In genomic region chr9:57254061-57254460, GRCm38 (mm10) we compare ENCODE assay signal across 25 mouse cellular contexts. TPM values are rescaled to one million over a fixed set of nuclear protein-coding genes. Genes with fewer than 3 reads are reported as not detected.
A peak's percentile ranks its signal among the peaks of the same experiment; 100 is the strongest.
DNase-seq lines count a peak whose midpoint lies in the region; ATAC-seq and TF ChIP-seq lines count a peak whose summit lies in the region.
"Had no signal": no experiment of that assay in that cellular context is flagged by ENCODE, and none has a peak within 500 bp of the region (broad histone marks: within the 10 kb centered on the region; RNA-seq: fewer than 3 reads in every experiment).

No protein-coding gene starts in this region.

- H3K27ac ChIP-seq in kidney, embryonic 15.5 days = no peak overlapping the region
- H3K27ac ChIP-seq in kidney, embryonic 16.5 days (ENCODE audit: low read length) = no peak overlapping the region
- H3K27ac ChIP-seq in MEL (ENCODE audit: control insufficient read depth, low read depth, low read length) = no peak overlapping the region
- H3K27ac ChIP-seq: embryonic facial prominence, embryonic 12.5 days; forebrain, embryonic 12.5 days; heart, embryonic 10.5 days; hindbrain, embryonic 12.5 days had no signal

- no peak for TF ChIP-seq RAD21 in MEL (IDR thresholded peaks at IDR 0.05; ENCODE audit: low read depth, low read length)

- no peak for TF ChIP-seq CTCF in MEL (IDR thresholded peaks at IDR 0.05 in 2 of 3, conservative IDR thresholded peaks at IDR 0.05 in 1 of 3; ENCODE audit: control insufficient read depth in 1 of 3, insufficient read depth in 1 of 3, low read depth in 2 of 3, low read length in 3 of 3, poor library complexity in 1 of 3, severe bottlenecking in 1 of 3)

- peaks cover 85% of the 10 kb centered on the region for H3K36me3 ChIP-seq in kidney, embryonic 15.5 days
- H3K36me3 ChIP-seq in kidney, embryonic 16.5 days (ENCODE audit: insufficient read depth, low read length) = peaks cover 65% of the 10 kb centered on the region
- H3K36me3 ChIP-seq in MEL (ENCODE audit: control insufficient read depth in 1 of 2, insufficient read depth in 2 of 2, low read length in 2 of 2) = peaks cover 8 to 21% of the 10 kb centered on the region in 2 experiments

- TF ChIP-seq POLR2A in MEL (IDR thresholded peaks at IDR 0.05; ENCODE audit: control insufficient read depth in 1 of 2, insufficient read depth in 1 of 2, low read depth in 1 of 2, low read length in 2 of 2, poor library complexity in 1 of 2) = no peak; a peak in 1 of 4 replicates

- H3K4me1 ChIP-seq in kidney, embryonic 15.5 days = peaks cover 11% of the 10 kb centered on the region
- no peaks in the 10 kb centered on the region for H3K4me1 ChIP-seq in kidney, embryonic 16.5 days (ENCODE audit: insufficient read depth, low read length)
- peaks cover 2 to 22% of the 10 kb centered on the region in 2 experiments for H3K4me1 ChIP-seq in MEL (ENCODE audit: control insufficient read depth in 1 of 2, insufficient read depth in 2 of 2, low read length in 2 of 2)
- H3K4me1 ChIP-seq: forebrain, embryonic 12.5 days; hindbrain, embryonic 12.5 days had no signal

- peaks cover 44% of the 10 kb centered on the region for H3K79me2 ChIP-seq in MEL (ENCODE audit: control insufficient read depth, insufficient read depth, low read length, poor library complexity)

- H3K9me3 ChIP-seq in kidney, embryonic 15.5 days (replicated peaks) = no peaks in the 10 kb centered on the region
- no peaks in the 10 kb centered on the region for H3K9me3 ChIP-seq in kidney, embryonic 16.5 days (ENCODE audit: low read length)
- no peaks in the 10 kb centered on the region for H3K9me3 ChIP-seq in MEL (replicated peaks; ENCODE audit: insufficient read depth, low read length)
- H3K9me3 ChIP-seq: embryonic facial prominence, embryonic 12.5 days; forebrain, embryonic 12.5 days; heart, embryonic 10.5 days; hindbrain, embryonic 12.5 days had no signal

- no peak overlapping the region for H3K4me3 ChIP-seq in kidney, embryonic 15.5 days (replicated peaks)
- no peak overlapping the region for H3K4me3 ChIP-seq in kidney, embryonic 16.5 days (ENCODE audit: low read length)
- H3K4me3 ChIP-seq in MEL (ENCODE audit: control insufficient read depth in 1 of 2, insufficient read depth in 1 of 2, low read depth in 2 of 2, low read length in 2 of 2) = no peak overlapping the region
- H3K4me3 ChIP-seq: embryonic facial prominence, embryonic 12.5 days; forebrain, embryonic 12.5 days; heart, embryonic 10.5 days; hindbrain, embryonic 12.5 days had no signal

- no peak overlapping the region for H3K9ac ChIP-seq in kidney, embryonic 15.5 days
- no peak overlapping the region for H3K9ac ChIP-seq in kidney, embryonic 16.5 days (replicated peaks; ENCODE audit: low read length)
- no peak overlapping the region for H3K9ac ChIP-seq in MEL (ENCODE audit: control insufficient read depth, low read depth, low read length, poor library complexity, severe bottlenecking)
- H3K9ac ChIP-seq: embryonic facial prominence, embryonic 12.5 days; forebrain, embryonic 12.5 days; hindbrain, embryonic 12.5 days had no signal

- ATAC-seq in kidney, embryonic 15.5 days (replicated peaks; ENCODE audit: low FRiP score) = no peak
- no peak for ATAC-seq in kidney, embryonic 16.5 days (ENCODE audit: low FRiP score, low TSS enrichment)
- no peak for ATAC-seq in erythroblast, adult 5-6 weeks (replicated peaks; ENCODE audit: low FRiP score, poor library complexity, severe bottlenecking)
- ATAC-seq: forebrain, embryonic 16.5 days; hindbrain, embryonic 16.5 days had no signal

- no peaks in the 10 kb centered on the region for H3K27me3 ChIP-seq in kidney, embryonic 15.5 days
- H3K27me3 ChIP-seq in kidney, embryonic 16.5 days (ENCODE audit: insufficient read depth, low read length) = no peaks in the 10 kb centered on the region
- no peaks in the 10 kb centered on the region for H3K27me3 ChIP-seq in MEL (ENCODE audit: control insufficient read depth in 1 of 2, insufficient read depth in 2 of 2, low read length in 2 of 2)
- H3K27me3 ChIP-seq: embryonic facial prominence, embryonic 12.5 days; forebrain, embryonic 12.5 days; hindbrain, embryonic 12.5 days had no signal

- no peak overlapping the region for H3K4me2 ChIP-seq in kidney, embryonic 15.5 days
- no peak overlapping the region for H3K4me2 ChIP-seq in kidney, embryonic 16.5 days (replicated peaks; ENCODE audit: low read depth, low read length)
- H3K4me2 ChIP-seq: embryonic facial prominence, embryonic 12.5 days; forebrain, embryonic 12.5 days; hindbrain, embryonic 12.5 days had no signal

- 75% methylated on average over 7 of the region's 7 CpGs for WGBS in kidney, embryonic 15.5 days
- 83% methylated on average over 7 of the region's 7 CpGs for WGBS in kidney, embryonic 16.5 days

- TF ChIP-seq EP300 in MEL (IDR thresholded peaks at IDR 0.05; ENCODE audit: low read depth in 1 of 2, low read length in 2 of 2) = no peak

- peak; percentile 43 for DNase-seq in kidney, adult 18-20 months
- peak; percentile 32 for DNase-seq in kidney, postnatal 14 days
- no peak for DNase-seq in MEL (ENCODE audit: low read depth, low spot score)
- DNase-seq in kidney, postnatal 25 days = peak; percentile 65 to 68
- DNase-seq: cerebellum, adult 11-12 months; cerebellum, adult 9-10 months; cerebellum, postnatal 25 days; gastrocnemius, postnatal 10 days; heart, adult 18-20 months; heart, postnatal 10 days; heart, postnatal 4 days had no signal

TF ChIP-seq in MEL, 35 proteins besides CTCF, POLR2A, EP300 and RAD21:
- 0 out of 2 replicates have a peak, but pooled peaks have one; percentile 7 for TF ChIP-seq ZMIZ1 (IDR thresholded peaks at IDR 0.05; ENCODE audit: low read depth, low read length)
- 0 out of 2 replicates have a peak, but pooled peaks have one; percentile 23 for TF ChIP-seq POLR2AphosphoS2 (IDR thresholded peaks at IDR 0.05; ENCODE audit: low read length)
- no peak for TF ChIP-seq MEF2A (IDR thresholded peaks at IDR 0.05; ENCODE audit: extremely low read depth, insufficient replicate concordance, low read depth, low read length, poor library complexity, severe bottlenecking)
- TF ChIP-seq MYB (IDR thresholded peaks at IDR 0.05; ENCODE audit: low read depth, low read length) = no peak
- TF ChIP-seq USF2 (IDR thresholded peaks at IDR 0.05; ENCODE audit: borderline replicate concordance in 1 of 2, insufficient read depth in 1 of 2, low read depth in 1 of 2, low read length in 2 of 2) = no peak
TF ChIP-seq in MEL: peak in this region for 2.

RNA-seq across cellular contexts. Expression of gene 1700017B05Rik, which starts 8.4 kb away (rescaled TPM):
- 22.0 and 24.6 TPM in 2 replicates for polyA plus RNA-seq in kidney, embryonic 15.5 days (2015; fragmentation: Nextera tagmentation; extraction: Ambion mirVana)
- polyA plus RNA-seq in kidney, embryonic 16.5 days (2015; fragmentation: Nextera tagmentation; extraction: Ambion mirVana) = 23.0 and 26.3 TPM in 2 replicates
- total RNA-seq in MEL (2012; rRNA removed) = 52.7 and 55.7 TPM in 2 replicates
- 10 to 100 TPM in 1 of 2 experiments, not detected in 1; 76.5 TPM for polyA plus RNA-seq in MEL (2012; ENCODE audit: insufficient read depth in 1 of 2, insufficient read length in 2 of 2, low read depth in 1 of 2, low replicate concordance in 2 of 2, missing spikeins in 1 of 2)
- total RNA-seq in erythroblast, adult 5-6 weeks (2015; ENCODE audit: low replicate concordance) = 24.5 and 32.9 TPM in 2 replicates
- 15.5 and 16.6 TPM in 2 replicates for total RNA-seq in erythroblast, adult 5-6 weeks (2017; ENCODE audit: low replicate concordance)

RNA-seq across cellular contexts. Expression of gene Trcg1, which starts 17.7 kb away (rescaled TPM):
- polyA plus RNA-seq in kidney, embryonic 15.5 days (2015; fragmentation: Nextera tagmentation; extraction: Ambion mirVana) = not detected in 2 replicates
- not detected in 2 replicates for polyA plus RNA-seq in kidney, embryonic 16.5 days (2015; fragmentation: Nextera tagmentation; extraction: Ambion mirVana)
- not detected in 2 replicates for total RNA-seq in MEL (2012; rRNA removed)
- not detected for polyA plus RNA-seq in MEL (2012; ENCODE audit: insufficient read depth in 1 of 2, insufficient read length in 2 of 2, low read depth in 1 of 2, low replicate concordance in 2 of 2, missing spikeins in 1 of 2)
- not detected in 2 replicates for total RNA-seq in erythroblast, adult 5-6 weeks (2015; ENCODE audit: low replicate concordance)
- not detected in 2 replicates for total RNA-seq in erythroblast, adult 5-6 weeks (2017; ENCODE audit: low replicate concordance)
- total RNA-seq: ES-E14; gastrocnemius, postnatal 10 days; gastrocnemius, postnatal 4 days; heart, adult 18-20 months; heart, postnatal 10 days; heart, postnatal 4 days had no signal
- polyA plus RNA-seq: cortical plate, adult 2 months; embryonic facial prominence, embryonic 12.5 days; forebrain, embryonic 12.5 days; forebrain, embryonic 16.5 days; frontal cortex, adult 2 months; heart, embryonic 10.5 days; heart, embryonic 14.5 days; hindbrain, embryonic 12.5 days had no signal
